Mouse (Mus musculus): ENCODE measurements around the gene Grik3. TPM values are rescaled to one million over a fixed set of nuclear protein-coding genes. Genes with fewer than 3 reads are reported as not detected.

Gene Grik3
- total RNA-seq, 1 experiment, result 9.8 TPM

GRCm38 (mm10) chr4:125469711-125470372, 20.7 kb upstream of the Grik3 start:
- no peak for DNase-seq (ENCODE audit: low read depth, low spot score)
- no peak overlapping the region for H3K9ac ChIP-seq (ENCODE audit: insufficient read depth, low read depth, low read length, poor library complexity, severe bottlenecking)
- no peaks in the 10 kb centered on the region for H3K36me3 ChIP-seq (ENCODE audit: control insufficient read depth, insufficient read depth, low read length, poor library complexity, severe bottlenecking)
- in situ Hi-C loops (cut with MboI; ENCODE audit: low sequenced_read_pairs in 2 of 2, unreplicated experiment in 2 of 2), result no loop called here
- no peak overlapping the region for H3K4me3 ChIP-seq (ENCODE audit: insufficient read depth in 1 of 2, low read depth in 1 of 2, low read length in 2 of 2, poor library complexity in 1 of 2, severe bottlenecking in 1 of 2)
- no peak overlapping the region for H3K27ac ChIP-seq (ENCODE audit: insufficient read depth, low read depth, low read length, poor library complexity, severe bottlenecking)
- H3K9me3 ChIP-seq (ENCODE audit: control insufficient read depth, insufficient read depth, low read depth, low read length), result no peaks in the 10 kb centered on the region
- TF ChIP-seq ZNF384 (IDR thresholded peaks at IDR 0.05; ENCODE audit: low read depth, low read length), result no peak
- TF ChIP-seq MAFK (IDR thresholded peaks at IDR 0.05; ENCODE audit: insufficient read depth, low read depth, low read length), result no peak
- no peak for TF ChIP-seq ZC3H11A (IDR thresholded peaks at IDR 0.05; ENCODE audit: borderline replicate concordance, low read depth, low read length)
- TF ChIP-seq CHD2 (IDR thresholded peaks at IDR 0.05; ENCODE audit: low read depth, low read length), result no peak
- TF ChIP-seq HCFC1 (IDR thresholded peaks at IDR 0.05; ENCODE audit: borderline replicate concordance, insufficient read depth, low read length), result no peak
- peaks cover 0 to 7% of the 10 kb centered on the region in 2 experiments; a peak in 1 of 4 replicates for H3K4me1 ChIP-seq (ENCODE audit: control insufficient read depth in 2 of 2, insufficient read depth in 2 of 2, low read length in 2 of 2, poor library complexity in 1 of 2)

GRCm38 (mm10) chr4:125474903-125475302, 15.6 kb upstream of the Grik3 start:
- Histone ChIP-seq H3K9me3 (ENCODE audit: control insufficient read depth, insufficient read depth, low read depth, low read length) (no peaks in the 10 kb centered on the region), H3K4me3 (ENCODE audit: insufficient read depth in 1 of 2, low read depth in 1 of 2, low read length in 2 of 2, poor library complexity in 1 of 2, severe bottlenecking in 1 of 2) (no peak overlapping the region), H3K36me3 (ENCODE audit: control insufficient read depth, insufficient read depth, low read length, poor library complexity, severe bottlenecking) (no peaks in the 10 kb centered on the region), H3K27ac (ENCODE audit: insufficient read depth, low read depth, low read length, poor library complexity, severe bottlenecking) (no peak overlapping the region), H3K9ac (ENCODE audit: insufficient read depth, low read depth, low read length, poor library complexity, severe bottlenecking) (no peak overlapping the region), H3K4me1 (ENCODE audit: control insufficient read depth in 2 of 2, insufficient read depth in 2 of 2, low read length in 2 of 2, poor library complexity in 1 of 2) (peaks cover 0 to 4% of the 10 kb centered on the region in 2 experiments; a peak in 1 of 4 replicates)
- no peak for DNase-seq (ENCODE audit: low read depth, low spot score)
- in situ Hi-C loops (cut with MboI; ENCODE audit: low sequenced_read_pairs in 2 of 2, unreplicated experiment in 2 of 2), result no loop called here
- TF ChIP-seq CHD2 (IDR thresholded peaks at IDR 0.05; ENCODE audit: low read depth, low read length), result no peak

- no peaks in the 10 kb centered on the region for H3K36me3 ChIP-seq (ENCODE audit: control insufficient read depth, insufficient read depth, low read length, poor library complexity, severe bottlenecking)
- in situ Hi-C loops (cut with MboI; ENCODE audit: low sequenced_read_pairs in 2 of 2, unreplicated experiment in 2 of 2), result no loop called here
Observed at GRCm38 (mm10) chr4:125478071-125478470, 12.4 kb upstream of the Grik3 start.

GRCm38 (mm10) chr4:125481256-125481655, 9.2 kb upstream of the Grik3 start:
- no peak for DNase-seq (ENCODE audit: low read depth, low spot score)
- H3K36me3 ChIP-seq (ENCODE audit: control insufficient read depth, insufficient read depth, low read length, poor library complexity, severe bottlenecking), result no peaks in the 10 kb centered on the region
- H3K9me3 ChIP-seq (ENCODE audit: control insufficient read depth, insufficient read depth, low read depth, low read length), result no peaks in the 10 kb centered on the region
- peaks cover 5 to 14% of the 10 kb centered on the region in 2 experiments; a peak in 3 of 4 replicates for H3K4me1 ChIP-seq (ENCODE audit: control insufficient read depth in 2 of 2, insufficient read depth in 2 of 2, low read length in 2 of 2, poor library complexity in 1 of 2)
- no peak overlapping the region for H3K9ac ChIP-seq (ENCODE audit: insufficient read depth, low read depth, low read length, poor library complexity, severe bottlenecking)
- no peak overlapping the region for H3K27ac ChIP-seq (ENCODE audit: insufficient read depth, low read depth, low read length, poor library complexity, severe bottlenecking)
- TF ChIP-seq MAFK (IDR thresholded peaks at IDR 0.05; ENCODE audit: insufficient read depth, low read depth, low read length), result no peak
- no peak for TF ChIP-seq ZC3H11A (IDR thresholded peaks at IDR 0.05; ENCODE audit: borderline replicate concordance, low read depth, low read length)
- H3K4me3 ChIP-seq (ENCODE audit: insufficient read depth in 1 of 2, low read depth in 1 of 2, low read length in 2 of 2, poor library complexity in 1 of 2, severe bottlenecking in 1 of 2), result no peak overlapping the region
- in situ Hi-C loops (cut with MboI; ENCODE audit: low sequenced_read_pairs in 2 of 2, unreplicated experiment in 2 of 2), result no loop called here

More at GRCm38 (mm10) chr4:125478071-125478470, 12.4 kb upstream of the Grik3 start:
- H3K9ac ChIP-seq (ENCODE audit: insufficient read depth, low read depth, low read length, poor library complexity, severe bottlenecking), result no peak overlapping the region
- no peak for DNase-seq (ENCODE audit: low read depth, low spot score)
- peaks cover 0 to 7% of the 10 kb centered on the region in 2 experiments; a peak in 1 of 4 replicates for H3K4me1 ChIP-seq (ENCODE audit: control insufficient read depth in 2 of 2, insufficient read depth in 2 of 2, low read length in 2 of 2, poor library complexity in 1 of 2)
- H3K4me3 ChIP-seq (ENCODE audit: insufficient read depth in 1 of 2, low read depth in 1 of 2, low read length in 2 of 2, poor library complexity in 1 of 2, severe bottlenecking in 1 of 2), result peak overlapping the region in 1 of 2 experiments; percentile 9; a peak in 3 of 4 replicates
- TF ChIP-seq ZC3H11A (IDR thresholded peaks at IDR 0.05; ENCODE audit: borderline replicate concordance, low read depth, low read length), result no peak
- no peak for TF ChIP-seq HCFC1 (IDR thresholded peaks at IDR 0.05; ENCODE audit: borderline replicate concordance, insufficient read depth, low read length)
- no peak for TF ChIP-seq ZNF384 (IDR thresholded peaks at IDR 0.05; ENCODE audit: low read depth, low read length)
- TF ChIP-seq CHD2 (IDR thresholded peaks at IDR 0.05; ENCODE audit: low read depth, low read length), result no peak
- no peak for TF ChIP-seq MAFK (IDR thresholded peaks at IDR 0.05; ENCODE audit: insufficient read depth, low read depth, low read length)
- no peaks in the 10 kb centered on the region for H3K9me3 ChIP-seq (ENCODE audit: control insufficient read depth, insufficient read depth, low read depth, low read length)
- H3K27ac ChIP-seq (ENCODE audit: insufficient read depth, low read depth, low read length, poor library complexity, severe bottlenecking), result no peak overlapping the region

GRCm38 (mm10) chr4:125484131-125484530, 6.4 kb upstream of the Grik3 start:
- Histone ChIP-seq H3K36me3 (ENCODE audit: control insufficient read depth, insufficient read depth, low read length, poor library complexity, severe bottlenecking) (no peaks in the 10 kb centered on the region), H3K27ac (ENCODE audit: insufficient read depth, low read depth, low read length, poor library complexity, severe bottlenecking) (no peak overlapping the region), H3K4me1 (ENCODE audit: control insufficient read depth in 2 of 2, insufficient read depth in 2 of 2, low read length in 2 of 2, poor library complexity in 1 of 2) (peaks cover 5 to 28% of the 10 kb centered on the region in 2 experiments), H3K9me3 (ENCODE audit: control insufficient read depth, insufficient read depth, low read depth, low read length) (no peaks in the 10 kb centered on the region), H3K4me3 (ENCODE audit: insufficient read depth in 1 of 2, low read depth in 1 of 2, low read length in 2 of 2, poor library complexity in 1 of 2, severe bottlenecking in 1 of 2) (no peak overlapping the region), H3K9ac (ENCODE audit: insufficient read depth, low read depth, low read length, poor library complexity, severe bottlenecking) (no peak overlapping the region)
- in situ Hi-C loops (cut with MboI; ENCODE audit: low sequenced_read_pairs in 2 of 2, unreplicated experiment in 2 of 2), result no loop called here
- TF ChIP-seq MAFK (IDR thresholded peaks at IDR 0.05; ENCODE audit: insufficient read depth, low read depth, low read length) (no peak), ZNF384 (IDR thresholded peaks at IDR 0.05; ENCODE audit: low read depth, low read length) (no peak), HCFC1 (IDR thresholded peaks at IDR 0.05; ENCODE audit: borderline replicate concordance, insufficient read depth, low read length) (no peak), CHD2 (IDR thresholded peaks at IDR 0.05; ENCODE audit: low read depth, low read length) (no peak), ZC3H11A (IDR thresholded peaks at IDR 0.05; ENCODE audit: borderline replicate concordance, low read depth, low read length) (no peak)
- no peak for DNase-seq (ENCODE audit: low read depth, low spot score)
